Mouse (Mus musculus) hindbrain, embryonic 13.5 days (tissue): ENCODE data around the gene AW549877. TPM values are rescaled to one million over a fixed set of nuclear protein-coding genes. Genes with fewer than 3 reads are reported as not detected.
A peak's percentile ranks its signal among the peaks of the same experiment; 100 is the strongest.

Experiments used
- ATAC-seq: fragments of 200-750 bp; cut with Nextera tagmentation; 2 replicates; pipeline ENCODE4 v1.8.0; 2017; ENCODE audit warnings: moderate TSS enrichment; ENCODE audit not compliant: low FRiP score
- H3K27ac ChIP-seq: fragments of 300-500 bp; sonication (generic); 2 replicates; pipeline ENCODE4 v1.5.1; 2015; ENCODE audit warnings: inconsistent platforms, mild to moderate bottlenecking, moderate library complexity
- H3K27me3 ChIP-seq: fragments of 300-500 bp; sonication (generic); 2 replicates; pipeline ENCODE4 v1.6.1; 2015; ENCODE audit warnings: mild to moderate bottlenecking, inconsistent platforms
- H3K36me3 ChIP-seq: fragments of 300-500 bp; sonication (generic); 2 replicates; pipeline ENCODE4 v1.6.1; 2015; ENCODE audit warnings: mild to moderate bottlenecking, inconsistent platforms
- H3K4me1 ChIP-seq: fragments of 300-500 bp; sonication (generic); replicated peaks from 2 replicates; pipeline ENCODE4 v1.6.1; 2015; ENCODE audit warnings: inconsistent platforms
- H3K4me2 ChIP-seq: fragments of 300-500 bp; sonication (generic); 2 replicates; pipeline ENCODE4 v1.6.1; 2015; ENCODE audit warnings: inconsistent platforms, mild to moderate bottlenecking, moderate library complexity
- H3K4me3 ChIP-seq: fragments of 300-500 bp; sonication (generic); 2 replicates; pipeline ENCODE4 v1.5.1; 2015; ENCODE audit warnings: mild to moderate bottlenecking, inconsistent platforms
- H3K9ac ChIP-seq: fragments of 300-500 bp; sonication (generic); 2 replicates; pipeline ENCODE4 v1.6.1; 2015; ENCODE audit warnings: mild to moderate bottlenecking, inconsistent platforms
- H3K9me3 ChIP-seq: fragments of 300-500 bp; sonication (generic); 2 replicates; pipeline ENCODE4 v1.6.1; 2016; ENCODE audit warnings: inconsistent platforms
- whole genome bisulfite sequencing: fragments of 180-500 bp; shearing (Covaris S2); methylation state at CpG from one replicate; pipeline ENCODE4 v1.1.7; 2015; 5-methylcytosine and 5-hydroxymethylcytosine counted together
- polyA plus RNA-seq: library from polyadenylated mRNA; unstranded; fragments of >200 nt; fragmentation: Nextera tagmentation; extraction: Ambion mirVana; gene quantifications from 2 replicates; pipeline ENCODE4 v1.2.1, GENCODE M21; 2015

Gene AW549877
- 40.0 and 41.5 TPM in 2 replicates for polyA plus RNA-seq

DNA sequence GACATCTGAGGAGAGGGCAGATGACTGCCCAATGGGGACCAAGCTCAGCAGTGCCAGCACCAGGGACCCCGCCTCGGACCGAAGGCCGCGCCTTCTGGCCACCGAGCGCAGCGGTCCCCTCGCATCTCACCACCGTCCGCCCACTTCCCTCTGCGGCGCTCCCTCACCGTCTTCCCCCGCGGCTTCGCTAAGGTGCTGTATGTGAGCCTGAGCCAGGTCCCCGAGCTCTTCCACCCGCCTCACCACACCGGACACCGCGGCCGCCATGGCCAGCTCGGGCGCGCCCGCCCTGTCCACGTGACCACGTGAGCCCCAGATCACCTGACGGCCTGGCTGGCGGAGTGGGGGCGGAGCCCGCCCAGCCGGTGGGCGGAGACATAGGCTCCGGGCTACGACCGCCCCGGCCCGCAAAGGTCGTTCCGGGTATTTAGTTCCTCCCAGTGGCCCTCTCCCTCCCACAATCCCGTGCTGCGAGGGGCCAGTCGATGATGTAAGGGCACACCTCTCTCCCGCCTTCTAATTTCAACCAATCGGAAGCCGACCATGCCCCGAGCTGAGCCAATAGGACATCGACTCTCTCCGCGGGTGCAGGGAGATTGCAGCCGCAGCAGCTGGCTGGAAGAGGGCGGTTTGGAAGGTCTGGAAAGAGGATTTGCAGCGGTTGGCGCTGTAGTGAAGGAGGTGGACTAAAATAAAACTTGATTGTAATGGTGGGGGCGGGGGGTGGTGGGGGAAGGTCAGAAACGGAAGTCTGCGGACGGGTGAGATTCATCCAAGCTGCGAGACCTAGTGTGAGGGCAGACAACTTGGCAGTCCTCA, at the start of gene AW549877:
Gene AW549877, minus strand, starts transcription at position 297 of the 819 bp plus-strand sequence.
- no peaks in the 10 kb centered on the region for H3K9me3 ChIP-seq
- peak; percentile 100 for ATAC-seq
- peak within 1 kb of the TSS; percentile 79 for H3K4me3 ChIP-seq
- H3K9ac ChIP-seq: peak within 1 kb of the TSS; percentile 84
- peaks cover 14% of the 10 kb centered on the region for H3K36me3 ChIP-seq
- H3K4me2 ChIP-seq: peak within 1 kb of the TSS; percentile 72
- WGBS: under 1% methylated on average over 57 of the region's 61 CpGs
- H3K4me1 ChIP-seq: peaks cover 14% of the 10 kb centered on the region
- peak within 1 kb of the TSS; percentile 92 for H3K27ac ChIP-seq
- H3K27me3 ChIP-seq: no peaks in the 10 kb centered on the region

DNA sequence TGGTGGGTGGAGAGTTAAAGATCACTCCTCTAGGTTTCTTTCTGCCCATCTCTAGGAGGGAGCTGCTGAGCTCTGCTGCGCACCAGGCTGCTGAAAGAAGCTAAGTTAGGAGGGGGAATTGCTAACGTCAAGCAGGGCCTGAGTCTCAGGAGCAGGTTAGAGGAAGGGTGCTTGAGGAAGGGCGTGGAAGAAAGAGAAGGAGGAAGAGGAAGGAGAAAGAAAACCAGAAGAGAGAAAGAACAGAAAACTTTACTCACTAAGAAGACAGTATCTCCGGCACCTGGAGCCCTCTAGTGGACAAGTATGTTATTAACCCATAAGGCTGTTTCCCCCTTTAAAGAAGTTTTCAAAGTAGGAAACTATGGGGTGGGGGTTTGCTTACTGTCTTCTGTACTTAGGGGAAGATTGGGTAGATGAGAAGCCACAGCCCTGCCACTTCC, 47.5 kb upstream of the AW549877 start:
- no peaks in the 10 kb centered on the region for H3K9me3 ChIP-seq
- no peaks in the 10 kb centered on the region for H3K4me1 ChIP-seq
- peaks cover 42% of the 10 kb centered on the region for H3K36me3 ChIP-seq
- no peak overlapping the region for H3K4me2 ChIP-seq
- no peak overlapping the region for H3K27ac ChIP-seq
- H3K4me3 ChIP-seq: no peak overlapping the region
- H3K27me3 ChIP-seq: no peaks in the 10 kb centered on the region
- WGBS: 30% methylated on average over 4 of the region's 4 CpGs
- H3K9ac ChIP-seq: no peak overlapping the region
- ATAC-seq: 0 out of 2 replicates have a peak, but pooled peaks have one; percentile 39

DNA sequence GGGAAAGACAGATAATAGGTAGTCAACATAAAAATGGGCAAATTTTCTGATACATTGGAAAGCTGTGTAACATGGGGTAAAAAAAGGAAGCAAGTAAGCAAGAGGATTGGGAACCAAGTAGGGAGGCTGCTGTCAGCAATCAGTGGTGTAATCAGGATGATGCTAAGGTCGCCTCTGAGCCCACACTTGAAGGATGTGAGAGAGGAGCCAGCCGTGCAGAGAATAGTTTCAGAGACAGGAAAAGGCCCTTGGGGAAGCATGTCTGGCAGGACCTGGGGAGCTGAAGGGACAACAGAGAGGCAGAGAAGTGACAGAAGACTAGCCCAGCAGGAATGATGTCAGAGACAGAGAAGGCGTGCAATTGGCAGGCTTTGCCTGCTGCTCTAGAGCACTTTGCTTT, 46.9 kb upstream of the AW549877 start:
- Histone ChIP-seq H3K4me1 (no peaks in the 10 kb centered on the region), H3K9ac (no peak overlapping the region), H3K4me3 (no peak overlapping the region), H3K27ac (no peak overlapping the region), H3K27me3 (no peaks in the 10 kb centered on the region), H3K9me3 (no peaks in the 10 kb centered on the region), H3K36me3 (peaks cover 45% of the 10 kb centered on the region), H3K4me2 (no peak overlapping the region)
- 76% methylated on average over 3 of the region's 3 CpGs for WGBS
- 0 out of 2 replicates have a peak, but pooled peaks have one; percentile 17 for ATAC-seq

DNA sequence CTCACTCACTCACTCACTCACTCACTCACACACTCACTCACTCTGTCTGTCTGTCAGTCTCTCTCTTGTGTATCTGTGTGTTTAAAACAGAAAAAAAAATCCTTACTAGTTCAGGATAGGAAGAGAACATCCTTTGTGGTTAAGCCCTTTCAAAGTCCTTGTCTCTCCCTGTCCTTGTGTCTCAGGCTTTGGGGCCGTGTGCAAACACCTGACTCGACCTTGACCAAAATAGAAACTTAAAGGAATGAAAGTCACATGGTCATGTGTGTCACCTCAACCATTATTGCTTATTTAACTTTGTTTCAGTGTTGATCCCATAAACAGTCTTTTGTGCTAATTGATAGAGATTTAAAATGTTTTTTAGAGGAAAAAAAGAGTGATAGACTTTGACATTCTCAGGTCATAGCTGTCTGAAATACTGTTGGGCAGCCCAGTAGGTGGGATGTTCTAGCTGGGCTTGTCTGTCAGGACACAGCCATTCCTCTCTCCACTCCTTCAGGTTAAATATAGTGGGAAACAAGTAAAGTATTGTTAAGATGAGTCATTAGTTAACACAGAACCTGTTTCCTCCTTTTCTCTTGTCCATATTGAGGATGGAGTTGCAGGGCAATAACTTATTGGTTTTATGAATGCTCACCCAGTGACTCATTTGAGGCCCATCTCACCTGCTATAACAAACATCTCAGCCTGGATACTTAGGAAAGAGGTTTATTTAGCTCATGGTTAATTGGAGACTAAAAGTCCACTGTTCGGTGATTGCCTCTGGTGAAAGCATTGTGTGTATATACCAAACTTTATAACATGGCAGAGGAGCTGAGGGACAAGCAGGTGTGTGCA, 37.8 kb upstream of the AW549877 start:
- Histone ChIP-seq H3K4me2 (no peak overlapping the region), H3K4me1 (peaks cover 4% of the 10 kb centered on the region), H3K27me3 (no peaks in the 10 kb centered on the region), H3K4me3 (no peak overlapping the region), H3K9ac (no peak overlapping the region), H3K36me3 (peaks cover 28% of the 10 kb centered on the region), H3K27ac (no peak overlapping the region), H3K9me3 (no peaks in the 10 kb centered on the region)
- 84% methylated on average over 3 of the region's 3 CpGs for WGBS
- no peak for ATAC-seq

DNA sequence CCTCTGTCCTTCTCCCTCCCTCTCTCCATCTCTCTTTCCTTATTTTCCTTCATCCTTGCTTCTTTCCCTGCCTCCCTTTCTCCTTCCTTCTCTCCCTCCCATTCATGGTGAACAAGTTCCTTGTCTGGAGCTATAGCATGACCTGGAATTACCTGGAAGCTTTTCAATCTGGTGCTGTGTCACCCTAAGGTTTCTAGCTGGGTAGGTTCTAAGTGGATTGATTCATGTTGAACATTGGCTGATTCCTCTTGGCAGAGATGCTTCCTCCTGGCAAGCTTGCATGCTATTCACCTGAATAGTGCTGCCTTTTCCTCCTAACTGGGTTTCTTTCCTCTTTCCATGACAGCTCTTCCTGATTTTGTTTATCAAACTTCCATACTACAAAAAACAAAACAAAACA, 33.4 kb upstream of the AW549877 start:
- no peak for ATAC-seq
- no peaks in the 10 kb centered on the region for H3K36me3 ChIP-seq
- peaks cover 21% of the 10 kb centered on the region for H3K4me1 ChIP-seq
- H3K27me3 ChIP-seq: no peaks in the 10 kb centered on the region
- H3K27ac ChIP-seq: no peak overlapping the region
- no peak overlapping the region for H3K4me2 ChIP-seq
- H3K9me3 ChIP-seq: no peaks in the 10 kb centered on the region
- H3K4me3 ChIP-seq: no peak overlapping the region
- H3K9ac ChIP-seq: no peak overlapping the region

DNA sequence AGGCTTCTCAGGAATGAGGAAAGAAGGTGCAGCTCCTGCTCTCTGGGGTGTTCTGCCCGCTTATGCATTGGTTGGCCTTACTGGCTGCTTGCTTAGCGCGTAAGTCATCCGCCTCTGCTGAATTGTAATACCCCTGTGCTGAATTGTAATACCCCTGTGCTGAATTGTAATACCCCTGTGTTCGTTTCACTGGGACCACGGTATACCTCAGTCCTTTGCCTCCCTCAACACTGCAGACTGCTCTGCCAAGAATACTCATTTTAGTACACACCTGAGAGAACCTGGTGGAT, 32.8 kb upstream of the AW549877 start:
- 79% methylated on average over 6 of the region's 6 CpGs for WGBS
- H3K4me1 ChIP-seq: peaks cover 21% of the 10 kb centered on the region
- H3K9me3 ChIP-seq: no peaks in the 10 kb centered on the region
- H3K27ac ChIP-seq: no peak overlapping the region
- no peak for ATAC-seq
- peak overlapping the region; percentile 87; the same call in 1 of the 2 replicates for H3K4me3 ChIP-seq
- H3K36me3 ChIP-seq: no peaks in the 10 kb centered on the region
- no peaks in the 10 kb centered on the region for H3K27me3 ChIP-seq
- H3K4me2 ChIP-seq: peak overlapping the region; percentile 64
- no peak overlapping the region for H3K9ac ChIP-seq

DNA sequence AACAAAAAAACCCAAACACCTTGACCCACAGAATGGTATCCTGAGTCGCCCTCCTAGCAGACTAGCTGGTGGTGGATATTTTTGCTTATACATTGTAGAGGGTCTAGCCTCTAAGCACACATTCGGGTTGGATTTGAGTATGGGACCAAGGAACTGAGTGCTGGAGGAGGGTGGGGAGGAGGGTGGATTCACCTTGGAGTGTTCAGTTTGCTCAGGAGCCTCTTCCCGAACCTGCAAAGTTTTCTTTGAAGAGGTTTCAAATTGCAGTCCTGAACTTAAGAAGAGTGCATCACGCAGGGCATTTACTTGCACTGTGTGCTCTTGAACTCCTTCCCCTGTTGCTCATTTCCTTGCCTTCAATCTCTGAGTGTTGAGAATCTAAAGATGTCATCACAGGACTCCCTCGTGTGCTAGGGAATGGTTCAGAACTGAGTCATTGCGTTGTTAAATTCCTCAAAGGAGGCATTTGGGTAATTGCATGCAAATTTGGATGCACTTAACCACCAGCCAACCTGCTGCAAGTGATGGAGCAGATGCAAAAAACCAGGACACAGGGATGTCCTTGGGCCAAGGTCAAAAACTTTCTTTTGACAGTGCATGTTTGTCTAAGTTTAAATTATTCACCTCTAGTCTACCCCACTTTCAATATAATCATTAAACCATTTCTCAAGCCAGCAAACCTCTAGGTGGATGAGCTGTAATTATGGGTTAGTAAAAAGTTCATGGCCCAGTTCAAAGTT, 32.3 kb upstream of the AW549877 start:
- H3K4me3 ChIP-seq: peak overlapping the region; percentile 87
- H3K9me3 ChIP-seq: no peaks in the 10 kb centered on the region
- H3K27me3 ChIP-seq: no peaks in the 10 kb centered on the region
- peak overlapping the region; percentile 97; the same call in 1 of the 2 replicates for H3K27ac ChIP-seq
- no peak for ATAC-seq
- H3K36me3 ChIP-seq: no peaks in the 10 kb centered on the region
- H3K9ac ChIP-seq: peak overlapping the region; percentile 89
- H3K4me2 ChIP-seq: peak overlapping the region; percentile 64
- 17% methylated on average over 6 of the region's 6 CpGs for WGBS
- peaks cover 21% of the 10 kb centered on the region for H3K4me1 ChIP-seq

DNA sequence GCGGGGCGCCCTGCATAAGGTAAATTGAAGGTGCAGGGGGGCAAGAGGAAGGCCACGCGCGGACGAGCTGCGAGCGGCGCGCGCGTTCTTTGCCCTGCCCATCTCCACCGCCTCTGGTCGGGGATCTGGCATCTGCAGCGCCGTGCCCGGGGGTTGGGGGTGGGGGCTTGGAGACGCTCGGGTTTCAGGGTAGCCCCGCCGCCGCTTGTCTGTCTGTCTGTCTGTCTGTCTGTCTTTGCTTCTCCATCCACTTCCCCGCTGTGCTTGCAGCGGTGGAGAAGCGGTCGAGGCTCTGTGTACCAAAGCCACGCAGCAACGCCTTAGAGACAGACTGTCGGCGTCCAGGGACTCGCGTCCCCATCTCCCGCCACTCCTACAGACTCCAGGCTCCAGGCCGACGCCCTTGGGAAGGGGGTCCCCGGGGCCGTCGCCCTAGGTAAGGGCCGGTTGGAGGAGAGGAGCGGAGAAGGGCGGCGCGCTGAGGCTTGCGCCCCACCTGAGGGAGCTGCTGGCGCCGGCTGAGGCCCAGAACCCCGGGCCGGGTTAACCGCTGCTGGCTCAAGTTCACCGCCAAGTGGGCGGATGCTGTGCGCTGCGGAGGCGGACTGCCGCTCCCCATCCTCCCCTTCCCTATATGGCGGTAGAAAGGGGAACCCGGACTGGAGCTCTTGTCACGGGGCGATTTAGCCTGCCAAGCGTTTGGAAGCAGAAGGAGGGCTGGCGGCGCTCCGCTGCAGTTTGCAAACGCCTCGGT, 31.5 kb upstream of the AW549877 start:
- Histone ChIP-seq H3K4me2 (peak overlapping the region; percentile 64), H3K36me3 (no peaks in the 10 kb centered on the region), H3K27me3 (no peaks in the 10 kb centered on the region), H3K9ac (peak overlapping the region; percentile 89), H3K4me3 (peak overlapping the region; percentile 87), H3K4me1 (peaks cover 21% of the 10 kb centered on the region), H3K27ac (peak overlapping the region; percentile 97), H3K9me3 (no peaks in the 10 kb centered on the region)
- peak; percentile 89 for ATAC-seq
- under 1% methylated on average over 65 of the region's 65 CpGs for WGBS

DNA sequence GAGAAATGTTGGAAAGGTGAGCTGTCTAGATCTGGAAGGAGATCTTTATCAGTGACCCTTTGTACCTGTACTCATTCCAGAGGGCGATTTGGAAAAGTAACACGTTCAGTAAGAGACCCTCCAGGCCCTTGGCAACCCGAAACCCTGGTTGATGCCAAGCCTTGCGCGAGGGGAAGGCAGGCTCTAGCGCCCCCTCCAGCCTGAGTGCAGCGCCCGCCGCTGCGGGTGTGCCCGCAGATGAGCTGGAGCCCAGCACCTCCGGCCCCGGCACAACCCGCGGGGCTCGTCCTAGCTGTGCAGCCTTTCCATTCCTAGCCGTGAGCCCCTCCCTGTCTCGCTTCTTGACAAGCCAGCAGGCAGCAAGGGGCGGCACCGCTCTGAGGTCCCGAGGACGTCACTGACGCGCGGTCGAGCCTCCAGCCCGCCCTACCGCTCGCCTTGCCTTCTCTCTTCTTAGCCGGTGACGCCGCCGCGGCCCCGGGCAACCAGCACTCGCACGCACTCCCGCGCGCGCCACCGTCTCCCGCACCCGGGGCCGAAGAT, 30.8 kb upstream of the AW549877 start, which contains the start of gene Oxct1:
Gene Oxct1, plus strand, starts transcription at position 153 of the 543 bp plus-strand sequence.
- H3K4me1 ChIP-seq: peaks cover 21% of the 10 kb centered on the region
- H3K4me3 ChIP-seq: peak within 1 kb of the TSS; percentile 87
- no peaks in the 10 kb centered on the region for H3K9me3 ChIP-seq
- H3K4me2 ChIP-seq: peak within 1 kb of the TSS; percentile 64
- peak within 1 kb of the TSS; percentile 89 for H3K9ac ChIP-seq
- H3K36me3 ChIP-seq: no peaks in the 10 kb centered on the region
- H3K27ac ChIP-seq: peak within 1 kb of the TSS; percentile 97
- WGBS: under 1% methylated on average over 45 of the region's 45 CpGs
- ATAC-seq: peak; percentile 97
- H3K27me3 ChIP-seq: no peaks in the 10 kb centered on the region

DNA sequence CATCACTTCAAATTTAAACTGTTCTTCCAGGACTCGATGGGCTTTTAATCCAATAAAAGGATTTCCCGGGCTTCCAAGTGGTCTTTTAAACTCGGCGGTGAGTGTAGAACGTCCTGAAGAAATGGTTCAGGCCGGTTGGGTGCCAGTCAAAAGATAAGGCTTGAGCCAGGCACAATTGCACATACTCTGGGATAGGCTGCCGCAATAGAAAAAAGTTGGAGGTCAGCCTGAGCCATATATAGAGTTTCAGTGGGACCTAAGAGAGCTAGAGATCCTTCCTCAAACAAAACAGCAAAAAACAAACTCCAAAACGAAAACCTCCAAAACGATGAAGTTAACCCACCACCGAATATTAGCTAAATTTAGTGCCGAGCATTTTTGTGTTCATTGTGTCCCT, 30.0 kb upstream of the AW549877 start:
- H3K4me3 ChIP-seq: peak overlapping the region; percentile 87; the same call in 1 of the 2 replicates

More for the DNA sequence above, 30.0 kb upstream of the AW549877 start:
- Histone ChIP-seq H3K27ac (peak overlapping the region; percentile 97; the same call in 1 of the 2 replicates), H3K4me1 (peaks cover 21% of the 10 kb centered on the region), H3K9me3 (no peaks in the 10 kb centered on the region), H3K36me3 (no peaks in the 10 kb centered on the region), H3K27me3 (no peaks in the 10 kb centered on the region), H3K4me2 (peak overlapping the region; percentile 64), H3K9ac (no peak overlapping the region)
- ATAC-seq: no peak
- WGBS: 79% methylated on average over 11 of the region's 11 CpGs
